Mouse (Mus musculus) embryonic fibroblast, embryonic 13.5 days (primary cell): ENCODE results near the gene Trpm5. TPM values are rescaled to one million over a fixed set of nuclear protein-coding genes. Genes with fewer than 3 reads are reported as not detected.

Source experiments
- H3K27ac ChIP-seq: 2 replicates; pipeline ENCODE4 v1.5.1; 2012; ENCODE audit warnings: low read length, control low read depth, inconsistent platforms; ENCODE audit not compliant: insufficient read depth
- H3K4me1 ChIP-seq: 2 replicates; pipeline ENCODE4 v1.6.1; 2011; ENCODE audit warnings: low read length; ENCODE audit not compliant: control insufficient read depth, insufficient read depth
- H3K4me3 ChIP-seq: 2 replicates; pipeline ENCODE4 v1.5.1; 2011; ENCODE audit warnings: mild to moderate bottlenecking, control low read depth, low read length; ENCODE audit not compliant: insufficient read depth
- CTCF ChIP-seq: IDR thresholded peaks from 2 replicates; pipeline ENCODE4 v1.5.1; 2011; ENCODE audit warnings: mild to moderate bottlenecking, control low read depth, low read length, moderate library complexity, borderline replicate concordance; ENCODE audit not compliant: insufficient read depth
- POLR2A ChIP-seq: IDR thresholded peaks from 2 replicates; pipeline ENCODE4 v1.6.1; 2011; ENCODE audit warnings: low read depth, mild to moderate bottlenecking, control low read depth, low read length, moderate library complexity
- polyA plus RNA-seq: library from polyadenylated mRNA; stranded (reverse); fragments of >200 nt; gene quantifications from 2 replicates; pipeline ENCODE4 v1.2.4, GENCODE M21; 2011; ENCODE audit warnings: low read depth; ENCODE audit not compliant: missing spikeins, insufficient read length

Trpm5 gene
- polyA plus RNA-seq = 0.47 TPM in 1 of 2 replicates, not detected in the other

GRCm38 (mm10) chr7:143094592-143095553, at the start of gene Trpm5:
Trpm5 (minus strand) TSS chr7:143094642.
- no peak within 1 kb of the TSS for H3K27ac ChIP-seq

DNA sequence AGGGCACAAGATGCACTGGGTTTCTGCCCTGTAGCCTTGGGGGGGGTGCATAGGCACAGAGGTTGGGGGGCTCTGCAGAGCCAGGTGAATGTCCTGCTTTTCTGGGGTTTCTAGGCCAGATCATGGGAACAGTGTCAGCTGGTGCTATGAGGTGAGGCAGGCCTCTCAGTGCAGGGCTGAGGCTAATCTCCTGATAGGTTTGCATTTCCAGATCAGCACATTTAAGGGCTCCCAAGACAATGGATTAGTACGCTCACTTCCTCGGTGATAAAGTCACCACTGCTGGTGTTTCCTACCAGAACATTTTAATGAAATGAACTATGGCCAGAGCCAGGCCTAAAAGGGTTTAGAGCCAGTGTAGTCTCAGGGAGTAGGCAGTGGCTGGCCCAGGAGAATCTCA, 48.2 kb upstream of the Trpm5 start:
- Histone ChIP-seq H3K27ac (no peak overlapping the region), H3K4me3 (no peak overlapping the region), H3K4me1 (no peaks in the 10 kb centered on the region)
- TF ChIP-seq CTCF (no peak), POLR2A (no peak)

More at GRCm38 (mm10) chr7:143094592-143095553, at the start of gene Trpm5:
- no peaks in the 10 kb centered on the region for H3K4me1 ChIP-seq
- TF ChIP-seq POLR2A (no peak), CTCF (peak; percentile 60)
- no peak within 1 kb of the TSS for H3K4me3 ChIP-seq

GRCm38 (mm10) chr7:143139932-143140331, 45.5 kb upstream of the Trpm5 start:
- H3K4me3 ChIP-seq = no peak overlapping the region
- H3K27ac ChIP-seq = no peak overlapping the region
- TF ChIP-seq CTCF (no peak), POLR2A (no peak)
- H3K4me1 ChIP-seq = no peaks in the 10 kb centered on the region

DNA sequence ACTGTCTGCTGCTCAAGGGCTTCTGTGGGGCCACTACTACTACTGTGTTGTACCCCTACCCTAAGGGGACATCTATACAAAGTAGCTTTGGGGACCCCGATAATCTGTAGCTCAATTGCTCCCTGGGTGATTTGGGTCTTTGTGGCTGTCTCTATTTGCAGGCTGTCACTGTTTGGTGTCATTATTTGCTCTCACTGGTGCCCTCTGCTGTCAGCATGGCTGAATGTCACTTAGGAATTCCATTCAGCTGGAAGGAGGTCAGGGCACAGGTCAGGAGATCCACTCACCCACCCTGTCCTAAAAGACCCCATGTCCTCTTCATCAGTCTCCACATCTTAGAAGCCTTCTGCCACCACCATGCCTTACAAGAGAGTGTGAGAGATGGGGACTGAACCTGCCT, 44.3 kb upstream of the Trpm5 start:
- Histone ChIP-seq H3K27ac (no peak overlapping the region), H3K4me1 (no peaks in the 10 kb centered on the region), H3K4me3 (no peak overlapping the region)
- TF ChIP-seq POLR2A (no peak), CTCF (peak; percentile 44; the same call in 1 of the 2 replicates)

- no peak overlapping the region for H3K27ac ChIP-seq
- no peaks in the 10 kb centered on the region for H3K4me1 ChIP-seq
- TF ChIP-seq CTCF (no peak), POLR2A (no peak)
- no peak overlapping the region for H3K4me3 ChIP-seq
Measured at GRCm38 (mm10) chr7:143136561-143136960, 42.1 kb upstream of the Trpm5 start.

DNA sequence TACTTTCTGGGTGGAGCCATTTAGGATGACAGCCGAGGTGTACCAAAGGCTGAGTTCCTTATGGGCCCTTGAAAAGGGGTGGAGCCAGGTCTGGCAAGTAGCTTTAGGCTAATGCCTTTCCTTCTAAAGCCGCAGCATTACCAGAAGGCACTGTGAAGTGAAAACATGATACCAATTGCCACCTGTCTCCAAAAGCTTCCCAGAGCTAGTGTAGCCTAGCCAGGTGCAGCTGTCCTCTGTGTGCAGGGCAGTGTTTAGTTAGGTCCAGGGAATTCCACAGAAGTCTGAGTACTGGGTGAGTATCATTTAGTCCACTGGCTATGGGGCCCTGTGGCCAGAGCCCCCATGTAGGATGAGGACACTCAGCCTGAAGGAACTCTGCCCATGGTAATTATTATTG, 41.7 kb upstream of the Trpm5 start:
- Histone ChIP-seq H3K27ac (no peak overlapping the region), H3K4me1 (no peaks in the 10 kb centered on the region), H3K4me3 (no peak overlapping the region)
- TF ChIP-seq CTCF (no peak), POLR2A (no peak)

- Histone ChIP-seq H3K4me3 (no peak overlapping the region), H3K27ac (no peak overlapping the region), H3K4me1 (no peaks in the 10 kb centered on the region)
- TF ChIP-seq POLR2A (no peak), CTCF (no peak)
Measured at GRCm38 (mm10) chr7:143132815-143133214, 38.4 kb upstream of the Trpm5 start.

GRCm38 (mm10) chr7:143124902-143125301, 30.5 kb upstream of the Trpm5 start:
- no peak for TF ChIP-seq POLR2A
- no peak for TF ChIP-seq CTCF
- H3K27ac ChIP-seq = no peak overlapping the region
- H3K4me3 ChIP-seq = no peak overlapping the region
- 0 out of 2 replicates have a peak, but pooled peaks cover 7% of the 10 kb centered on the region for H3K4me1 ChIP-seq

GRCm38 (mm10) chr7:143123876-143124669, 29.6 kb upstream of the Trpm5 start:
- 0 out of 2 replicates have a peak, but pooled peaks cover 10% of the 10 kb centered on the region for H3K4me1 ChIP-seq

More at GRCm38 (mm10) chr7:143123876-143124669, 29.6 kb upstream of the Trpm5 start:
- H3K27ac ChIP-seq = no peak overlapping the region
- no peak for TF ChIP-seq POLR2A
- no peak for TF ChIP-seq CTCF
- no peak overlapping the region for H3K4me3 ChIP-seq
